Mouse (Mus musculus): Measurements from ENCODE around the gene Jhy. TPM values are rescaled to one million over a fixed set of nuclear protein-coding genes. Genes with fewer than 3 reads are reported as not detected.

Jhy gene
- polyA plus RNA-seq, 1 experiment from 2014 or later = 0.30 TPM

DNA sequence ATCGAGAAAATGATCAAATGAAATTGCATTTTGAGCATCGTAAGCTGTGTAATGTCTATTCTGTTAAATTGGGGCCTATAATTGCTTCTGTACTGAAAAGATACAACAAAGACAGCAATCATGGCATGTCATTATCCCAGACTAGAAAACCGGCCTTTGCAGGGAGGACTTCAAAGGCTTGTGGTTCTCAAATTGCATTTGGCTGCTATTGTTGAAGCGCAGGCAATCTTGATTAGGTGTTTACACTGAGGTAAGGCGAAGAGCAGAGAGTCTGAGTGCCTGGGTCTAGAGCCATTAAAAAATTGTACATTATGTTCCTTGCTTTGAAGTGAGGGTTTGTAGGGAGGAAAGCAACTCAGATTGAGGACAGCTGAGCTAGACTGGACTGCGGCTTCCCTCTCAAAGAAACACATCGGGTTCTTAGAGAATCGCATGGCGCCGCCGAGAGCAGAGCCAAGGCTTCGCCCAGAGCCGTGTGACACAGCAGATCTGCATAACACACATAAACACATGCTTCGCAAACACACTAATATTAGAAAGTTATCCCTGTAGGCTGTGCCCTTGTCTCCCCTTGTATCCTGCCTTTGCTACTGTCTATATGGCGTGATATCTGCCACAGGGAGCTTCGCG, 36.5 kb downstream of the Jhy start:
- no peak for TF ChIP-seq CTCF (IDR thresholded peaks at IDR 0.05; ENCODE audit: low read depth)
- H3K27ac ChIP-seq (ENCODE audit: low read depth) = no peak overlapping the region
- no peaks in the 10 kb centered on the region for H3K27me3 ChIP-seq (ENCODE audit: insufficient read depth, low read length)
- H3K9ac ChIP-seq = no peak overlapping the region
- H3K4me3 ChIP-seq (ENCODE audit: low read depth, low read length) = no peak overlapping the region
- H3K4me2 ChIP-seq = no peak overlapping the region
- H3K9me3 ChIP-seq (ENCODE audit: low read depth, low read length) = no peaks in the 10 kb centered on the region
- WGBS = 63% methylated on average over 17 of the region's 17 CpGs
- no peaks in the 10 kb centered on the region for H3K36me3 ChIP-seq (ENCODE audit: insufficient read depth)
- DNase-seq (no peak), ATAC-seq (ENCODE audit: insufficient read depth) (no peak)
- H3K4me1 ChIP-seq (ENCODE audit: insufficient read depth) = no peaks in the 10 kb centered on the region

DNA sequence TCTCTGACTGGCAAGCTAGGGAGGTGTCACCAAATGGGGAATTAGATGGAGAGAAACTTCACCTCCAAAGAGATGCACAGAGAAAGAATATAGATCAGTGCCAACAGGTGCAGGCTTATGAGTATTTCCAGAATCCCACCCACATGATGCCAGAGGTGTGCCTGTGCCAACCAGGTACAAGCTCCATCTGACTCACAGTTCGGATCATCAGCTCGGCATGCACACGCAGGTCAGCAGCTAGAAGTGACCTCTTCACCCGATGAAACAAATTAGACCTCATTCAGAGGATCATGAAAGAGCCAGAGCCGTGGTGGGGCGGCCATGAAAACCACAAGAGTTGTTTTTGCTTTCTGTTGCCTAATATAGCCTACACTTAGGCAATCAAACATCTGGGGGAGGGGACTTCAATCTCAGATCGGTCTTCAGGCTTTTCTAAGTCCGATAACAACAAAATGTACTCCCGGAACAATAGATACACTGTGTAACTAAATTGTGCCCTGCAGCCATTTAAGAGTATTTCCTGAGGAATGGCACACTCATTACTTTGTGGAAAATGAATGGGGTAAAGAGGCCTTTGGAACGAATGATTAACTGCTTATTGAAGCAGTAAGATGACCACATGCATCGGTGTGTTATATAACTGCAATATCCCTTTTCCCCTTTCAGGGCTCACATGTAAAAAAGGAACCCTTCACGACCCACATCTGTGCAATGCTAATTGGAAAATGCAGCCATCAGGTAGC, 45.9 kb downstream of the Jhy start:
- no peak overlapping the region for H3K4me2 ChIP-seq
- H3K27me3 ChIP-seq (ENCODE audit: insufficient read depth, low read length) = no peaks in the 10 kb centered on the region
- H3K9ac ChIP-seq = no peak overlapping the region
- ATAC-seq (ENCODE audit: insufficient read depth) = no peak
- no peaks in the 10 kb centered on the region for H3K9me3 ChIP-seq (ENCODE audit: low read depth, low read length)
- WGBS = 71% methylated on average over 12 of the region's 12 CpGs
- no peak overlapping the region for H3K4me3 ChIP-seq (ENCODE audit: low read depth, low read length)
- no peak for TF ChIP-seq CTCF (IDR thresholded peaks at IDR 0.05; ENCODE audit: low read depth)
- H3K4me1 ChIP-seq (ENCODE audit: insufficient read depth) = no peaks in the 10 kb centered on the region
- H3K27ac ChIP-seq (ENCODE audit: low read depth) = no peak overlapping the region
- no peak for DNase-seq
- no peaks in the 10 kb centered on the region for H3K36me3 ChIP-seq (ENCODE audit: insufficient read depth)

DNA sequence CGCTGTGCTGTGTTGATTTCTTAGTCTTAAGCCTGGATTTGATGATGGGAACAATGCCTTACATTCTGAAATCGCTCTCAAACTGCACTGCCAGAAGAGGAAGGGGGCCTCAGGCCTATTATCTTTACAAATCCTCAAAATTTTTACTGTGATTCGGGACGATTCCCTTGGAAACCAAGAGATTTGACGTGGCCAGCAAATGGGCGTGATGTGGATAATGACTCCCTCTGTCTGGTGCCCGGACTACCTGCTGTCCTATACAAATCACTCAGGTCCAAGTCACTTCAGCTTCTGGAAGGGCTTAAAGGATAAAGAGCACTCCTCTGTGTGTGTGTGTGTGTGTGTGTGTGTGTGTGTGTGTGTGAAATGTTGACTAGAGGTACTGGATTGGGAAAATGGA, 55.0 kb downstream of the Jhy start:
- H3K27me3 ChIP-seq (ENCODE audit: insufficient read depth, low read length) = no peaks in the 10 kb centered on the region
- H3K4me1 ChIP-seq (ENCODE audit: insufficient read depth) = no peaks in the 10 kb centered on the region
- no peak overlapping the region for H3K4me2 ChIP-seq
- ATAC-seq (ENCODE audit: insufficient read depth) (no peak), DNase-seq (no peak)
- H3K36me3 ChIP-seq (ENCODE audit: insufficient read depth) = no peaks in the 10 kb centered on the region
- H3K4me3 ChIP-seq (ENCODE audit: low read depth, low read length) = no peak overlapping the region
- no peaks in the 10 kb centered on the region for H3K9me3 ChIP-seq (ENCODE audit: low read depth, low read length)
- 76% methylated on average over 7 of the region's 7 CpGs for WGBS
- no peak for TF ChIP-seq CTCF (IDR thresholded peaks at IDR 0.05; ENCODE audit: low read depth)
- no peak overlapping the region for H3K9ac ChIP-seq
- H3K27ac ChIP-seq (ENCODE audit: low read depth) = no peak overlapping the region

DNA sequence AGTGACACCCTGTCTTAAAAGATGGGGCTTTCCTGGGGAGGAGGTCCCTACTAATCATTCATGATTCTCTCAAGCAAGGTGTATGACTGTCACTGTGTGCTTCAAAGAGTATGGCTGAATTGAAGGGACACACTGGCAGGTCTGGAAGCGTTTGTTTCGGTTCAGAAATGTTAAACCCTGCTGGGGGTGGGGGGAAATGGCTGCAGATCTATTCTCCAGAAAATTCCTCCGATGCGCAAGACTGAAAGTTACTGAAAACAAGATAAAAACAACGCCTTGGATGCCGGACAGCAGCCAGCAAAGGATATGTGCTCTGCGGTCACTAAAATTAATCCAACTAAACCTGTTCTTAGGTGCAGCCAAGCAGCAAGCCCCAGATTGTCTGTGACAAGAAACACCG, 55.5 kb downstream of the Jhy start:
- no peaks in the 10 kb centered on the region for H3K36me3 ChIP-seq (ENCODE audit: insufficient read depth)
- ATAC-seq (ENCODE audit: insufficient read depth) = no peak
- H3K27ac ChIP-seq (ENCODE audit: low read depth) = no peak overlapping the region
- no peaks in the 10 kb centered on the region for H3K27me3 ChIP-seq (ENCODE audit: insufficient read depth, low read length)
- H3K4me1 ChIP-seq (ENCODE audit: insufficient read depth) = no peaks in the 10 kb centered on the region
- TF ChIP-seq CTCF (IDR thresholded peaks at IDR 0.05; ENCODE audit: low read depth) = no peak
- no peak for DNase-seq
- no peak overlapping the region for H3K4me3 ChIP-seq (ENCODE audit: low read depth, low read length)
- H3K9me3 ChIP-seq (ENCODE audit: low read depth, low read length) = no peaks in the 10 kb centered on the region
- H3K9ac ChIP-seq = no peak overlapping the region
- 77% methylated on average over 8 of the region's 8 CpGs for WGBS
- no peak overlapping the region for H3K4me2 ChIP-seq

DNA sequence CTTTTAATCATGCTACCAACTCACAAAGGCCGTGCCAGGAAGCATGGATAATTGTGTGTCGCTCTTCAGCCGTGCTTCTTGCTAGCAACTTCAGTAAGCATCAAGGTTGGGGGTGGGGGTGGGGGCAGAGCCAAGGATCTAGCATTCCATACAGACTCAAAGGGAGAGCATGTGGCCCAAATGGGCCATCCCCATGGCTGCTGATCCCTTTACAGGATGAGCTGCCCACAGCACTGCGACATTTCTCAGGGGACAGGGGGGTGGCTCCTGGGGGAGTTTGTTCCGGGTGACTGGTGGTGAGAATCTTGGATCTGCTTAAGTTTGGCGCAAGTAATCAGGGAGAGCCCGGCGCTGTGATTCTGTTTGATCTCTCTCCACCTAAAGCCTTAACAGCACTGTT, 56.5 kb downstream of the Jhy start:
- Histone ChIP-seq H3K27me3 (ENCODE audit: insufficient read depth, low read length) (no peaks in the 10 kb centered on the region), H3K27ac (ENCODE audit: low read depth) (no peak overlapping the region), H3K4me1 (ENCODE audit: insufficient read depth) (no peaks in the 10 kb centered on the region), H3K36me3 (ENCODE audit: insufficient read depth) (no peaks in the 10 kb centered on the region), H3K9ac (no peak overlapping the region), H3K9me3 (ENCODE audit: low read depth, low read length) (no peaks in the 10 kb centered on the region), H3K4me2 (no peak overlapping the region), H3K4me3 (ENCODE audit: low read depth, low read length) (no peak overlapping the region)
- TF ChIP-seq CTCF (IDR thresholded peaks at IDR 0.05; ENCODE audit: low read depth) = no peak
- WGBS = 36% methylated on average over 8 of the region's 8 CpGs
- DNase-seq (no peak), ATAC-seq (ENCODE audit: insufficient read depth) (no peak)

DNA sequence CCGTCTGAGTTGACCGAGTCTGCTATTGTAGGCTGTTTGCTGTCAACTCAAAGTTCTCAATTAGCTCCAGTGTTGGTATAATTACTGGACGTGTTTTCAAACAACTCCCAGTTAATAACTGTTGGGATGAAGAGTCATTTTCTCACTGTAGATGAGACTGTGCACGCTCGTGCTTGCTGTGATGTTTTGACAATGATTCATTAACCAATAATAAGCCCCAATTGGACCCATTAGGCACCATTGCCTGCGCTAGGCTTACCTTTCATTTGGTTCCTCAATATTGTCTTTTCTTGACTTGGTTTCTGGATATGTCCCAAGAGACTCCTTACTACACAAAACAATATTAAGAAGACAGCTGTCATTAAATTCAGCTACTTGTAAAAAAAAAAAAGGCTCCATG, 71.5 kb downstream of the Jhy start:
- ATAC-seq (ENCODE audit: insufficient read depth) (no peak), DNase-seq (no peak)
- 0 out of 2 replicates have a peak, but pooled peaks cover 5% of the 10 kb centered on the region for H3K27me3 ChIP-seq (ENCODE audit: insufficient read depth, low read length)
- WGBS = 77% methylated on average over 6 of the region's 6 CpGs
- no peak overlapping the region for H3K27ac ChIP-seq (ENCODE audit: low read depth)
- no peaks in the 10 kb centered on the region for H3K4me1 ChIP-seq (ENCODE audit: insufficient read depth)
- no peak for TF ChIP-seq CTCF (IDR thresholded peaks at IDR 0.05; ENCODE audit: low read depth)
- H3K4me3 ChIP-seq (ENCODE audit: low read depth, low read length) = no peak overlapping the region
- no peak overlapping the region for H3K9ac ChIP-seq
- no peaks in the 10 kb centered on the region for H3K9me3 ChIP-seq (ENCODE audit: low read depth, low read length)
- H3K4me2 ChIP-seq = no peak overlapping the region
- no peaks in the 10 kb centered on the region for H3K36me3 ChIP-seq (ENCODE audit: insufficient read depth)

DNA sequence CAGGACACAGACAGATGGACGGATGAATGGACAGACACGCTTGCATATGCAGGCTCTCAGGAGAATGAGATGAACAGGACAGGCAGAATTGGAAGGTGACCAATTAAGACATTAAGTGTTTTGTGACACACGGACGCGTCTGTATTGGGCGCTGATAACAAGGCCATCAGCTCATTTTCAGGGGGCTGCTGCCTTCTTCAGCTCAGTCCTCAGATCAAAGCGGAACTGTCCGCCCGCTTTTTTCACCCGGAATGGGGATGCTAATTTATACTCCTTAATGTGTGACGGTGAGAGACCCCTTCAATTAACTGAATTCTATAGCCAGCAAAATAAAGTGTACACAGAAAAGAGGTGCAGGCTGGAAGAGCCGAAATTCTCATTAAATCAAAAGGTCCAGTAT, 74.5 kb downstream of the Jhy start:
- TF ChIP-seq CTCF (IDR thresholded peaks at IDR 0.05; ENCODE audit: low read depth) = no peak
- 47% methylated on average over 12 of the region's 12 CpGs for WGBS
- ATAC-seq (ENCODE audit: insufficient read depth) (no peak), DNase-seq (no peak)
- Histone ChIP-seq H3K9ac (no peak overlapping the region), H3K27me3 (ENCODE audit: insufficient read depth, low read length) (0 out of 2 replicates have a peak, but pooled peaks cover 8% of the 10 kb centered on the region), H3K36me3 (ENCODE audit: insufficient read depth) (no peaks in the 10 kb centered on the region), H3K27ac (ENCODE audit: low read depth) (no peak overlapping the region), H3K4me2 (no peak overlapping the region), H3K4me1 (ENCODE audit: insufficient read depth) (no peaks in the 10 kb centered on the region), H3K4me3 (ENCODE audit: low read depth, low read length) (no peak overlapping the region), H3K9me3 (ENCODE audit: low read depth, low read length) (no peaks in the 10 kb centered on the region)

All from lung, embryonic 14.5 days (tissue).